Mouse (Mus musculus): ENCODE results near the gene Sept5. TPM values are rescaled to one million over a fixed set of nuclear protein-coding genes. Genes with fewer than 3 reads are reported as not detected.

The Sept5 gene
- total RNA-seq, 2 experiments from 2014 or later = 961 to 977 TPM

Other genes starting within 250 kb of the Sept5 start
- gene Txnrd2, start 203.6 kb downstream of the Sept5 start, total RNA-seq (2021) = 10 to 100 TPM; 24.6 to 25.3 TPM
- gene Comt, start 203.1 kb downstream of the Sept5 start, total RNA-seq (2021) = 10 to 100 TPM; 91.5 to 92.9 TPM
- gene Gnb1l, start 131.2 kb downstream of the Sept5 start, total RNA-seq (2021) = 1 to 10 TPM; 6.0 to 6.7 TPM
- gene Rtl10, start 131.1 kb downstream of the Sept5 start, total RNA-seq (2021) = 1 to 10 TPM; 7.4 to 7.6 TPM
- 1 to 10 TPM in 1 of 2 experiments, under 1 TPM in 1; 0.96 to 1.5 TPM for gene Tbx1, start 39.3 kb downstream of the Sept5 start, total RNA-seq (2021)
- 1 to 10 TPM; 1.4 to 2.6 TPM for gene Gp1bb, start 7.6 kb downstream of the Sept5 start, total RNA-seq (2021)
- 100 to 1,000 TPM; 258 to 268 TPM for gene Gm49601, start 3.5 kb downstream of the Sept5 start, total RNA-seq (2021)
- 10 to 100 TPM; 51.1 to 67.2 TPM for gene Cldn5, start 146.9 kb upstream of the Sept5 start, total RNA-seq (2021)
- 10 to 100 TPM; 87.2 to 96.9 TPM for gene Ufd1, start 181.8 kb upstream of the Sept5 start, total RNA-seq (2021)
- 1 to 10 TPM; 1.6 to 1.7 TPM for gene Cdc45, start 182.0 kb upstream of the Sept5 start, total RNA-seq (2021)
- 10 to 100 TPM; 24.4 to 24.6 TPM for gene 2510002D24Rik, start 206.6 kb upstream of the Sept5 start, total RNA-seq (2021)
- 1 to 10 TPM in 1 of 2 experiments, under 1 TPM in 1; 0.98 to 1.7 TPM for gene Gm28539, start 206.6 kb upstream of the Sept5 start, total RNA-seq (2021)
- 10 to 100 TPM; 37.9 to 38.9 TPM for gene Mrpl40, start 246.9 kb upstream of the Sept5 start, total RNA-seq (2021)
- 10 to 100 TPM; 74.3 to 84.6 TPM for gene Hira, start 247.1 kb upstream of the Sept5 start, total RNA-seq (2021)